Mouse (Mus musculus) granulocyte monocyte progenitor cell, adult 5-6 weeks (primary cell): Measurements from ENCODE around the gene Ano8. TPM values are rescaled to one million over a fixed set of nuclear protein-coding genes. Genes with fewer than 3 reads are reported as not detected.
A peak's percentile ranks its signal among the peaks of the same experiment; 100 is the strongest.

ENCODE experiments used
- ATAC-seq: replicated peaks from 2 replicates; pipeline ENCODE4 v1.8.0; 2016; ENCODE audit warnings: mild to moderate bottlenecking, moderate TSS enrichment, inconsistent platforms; ENCODE audit not compliant: poor library complexity, severe bottlenecking
- total RNA-seq, 2 experiments: library from RNA; stranded (forward) in 1 of 2; stranded (reverse) in 1 of 2; fragments of 200-712, 200-1000 nt in 1 of 2; fragments of >200 nt in 1 of 2; fragmentation: Nextera tagmentation in 1 of 2; gene quantifications; 2 replicates each; pipeline ENCODE4 v1.2.3; 2014 to 2017

Gene Ano8
- total RNA-seq, 2 experiments from 2014 or later: 0.43 to 4.5 TPM

- ATAC-seq: no peak
Measured at GRCm38 (mm10) chr8:71472601-71473386, 13.0 kb downstream of the Ano8 start.

GRCm38 (mm10) chr8:71471861-71472260, 13.9 kb downstream of the Ano8 start:
- no peak for ATAC-seq

GRCm38 (mm10) chr8:71470913-71471255, 14.9 kb downstream of the Ano8 start:
- no peak for ATAC-seq

GRCm38 (mm10) chr8:71470146-71470912, 15.4 kb downstream of the Ano8 start:
- no peak for ATAC-seq

GRCm38 (mm10) chr8:71469411-71469810, 16.4 kb downstream of the Ano8 start:
- no peak for ATAC-seq

- peak; percentile 76 for ATAC-seq
Measured at GRCm38 (mm10) chr8:71468916-71469315, 16.8 kb downstream of the Ano8 start, which contains the start of gene Dda1. Dda1 (plus strand) TSS chr8:71469199.

DNA sequence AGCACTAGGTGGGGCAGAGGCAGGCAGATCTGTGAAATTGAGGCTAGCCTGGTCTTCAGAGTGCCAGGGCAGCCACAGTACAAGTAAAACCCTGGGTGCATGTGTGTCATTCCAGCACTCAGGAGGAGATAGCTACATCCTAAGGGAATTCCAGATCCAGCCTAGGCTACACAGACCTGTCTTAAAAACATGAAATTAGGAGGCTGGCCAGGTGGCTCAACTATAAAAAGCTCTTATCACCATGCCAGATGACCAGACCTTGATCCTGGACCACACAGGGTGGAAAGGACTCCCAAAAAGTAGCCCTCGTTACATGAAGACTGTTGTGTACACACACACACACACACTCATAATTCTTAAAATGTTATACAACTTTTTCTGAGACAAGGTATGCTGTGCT, 17.8 kb downstream of the Ano8 start:
- ATAC-seq: no peak

DNA sequence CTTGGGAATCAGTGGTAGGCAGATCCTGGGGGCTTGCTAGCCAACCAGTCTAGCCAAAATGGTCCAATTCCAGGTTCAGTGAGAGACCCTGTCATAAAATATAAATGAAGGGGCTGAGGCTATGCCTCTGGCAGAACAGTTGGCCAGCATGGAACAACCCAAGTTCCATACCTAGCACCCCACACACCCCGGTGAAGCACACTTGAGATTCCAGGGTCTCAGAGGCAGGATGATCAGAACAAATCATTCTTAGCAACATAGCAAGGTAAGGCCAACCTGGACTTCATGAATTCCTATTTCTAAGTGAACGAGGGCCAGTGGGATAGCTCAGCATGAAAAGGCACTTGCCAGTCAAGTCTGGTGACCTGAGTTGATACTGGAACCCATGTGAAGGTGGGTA, 18.6 kb downstream of the Ano8 start:
- no peak for ATAC-seq

DNA sequence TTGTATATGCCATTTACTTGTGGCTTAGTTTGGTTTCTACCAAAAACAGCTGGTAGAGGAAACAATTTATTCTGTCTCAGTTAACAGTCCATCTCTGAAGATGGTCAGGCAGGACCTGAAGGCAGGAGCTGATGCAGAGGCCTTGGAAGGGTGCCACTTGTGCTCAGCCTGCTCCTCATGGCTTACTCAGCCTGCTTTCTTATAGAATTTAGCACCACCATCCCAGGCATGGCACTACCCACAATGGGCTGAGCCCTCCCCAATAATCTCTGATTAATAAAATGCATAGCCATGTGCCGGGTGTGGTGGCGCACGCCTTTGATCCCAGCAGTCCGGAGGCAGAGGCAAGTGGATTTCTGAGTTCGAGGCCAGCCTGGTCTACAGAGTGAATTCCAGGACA, 19.6 kb downstream of the Ano8 start:
- ATAC-seq: no peak

- no peak for ATAC-seq
Measured at GRCm38 (mm10) chr8:71465733-71466132, 20.0 kb downstream of the Ano8 start.

DNA sequence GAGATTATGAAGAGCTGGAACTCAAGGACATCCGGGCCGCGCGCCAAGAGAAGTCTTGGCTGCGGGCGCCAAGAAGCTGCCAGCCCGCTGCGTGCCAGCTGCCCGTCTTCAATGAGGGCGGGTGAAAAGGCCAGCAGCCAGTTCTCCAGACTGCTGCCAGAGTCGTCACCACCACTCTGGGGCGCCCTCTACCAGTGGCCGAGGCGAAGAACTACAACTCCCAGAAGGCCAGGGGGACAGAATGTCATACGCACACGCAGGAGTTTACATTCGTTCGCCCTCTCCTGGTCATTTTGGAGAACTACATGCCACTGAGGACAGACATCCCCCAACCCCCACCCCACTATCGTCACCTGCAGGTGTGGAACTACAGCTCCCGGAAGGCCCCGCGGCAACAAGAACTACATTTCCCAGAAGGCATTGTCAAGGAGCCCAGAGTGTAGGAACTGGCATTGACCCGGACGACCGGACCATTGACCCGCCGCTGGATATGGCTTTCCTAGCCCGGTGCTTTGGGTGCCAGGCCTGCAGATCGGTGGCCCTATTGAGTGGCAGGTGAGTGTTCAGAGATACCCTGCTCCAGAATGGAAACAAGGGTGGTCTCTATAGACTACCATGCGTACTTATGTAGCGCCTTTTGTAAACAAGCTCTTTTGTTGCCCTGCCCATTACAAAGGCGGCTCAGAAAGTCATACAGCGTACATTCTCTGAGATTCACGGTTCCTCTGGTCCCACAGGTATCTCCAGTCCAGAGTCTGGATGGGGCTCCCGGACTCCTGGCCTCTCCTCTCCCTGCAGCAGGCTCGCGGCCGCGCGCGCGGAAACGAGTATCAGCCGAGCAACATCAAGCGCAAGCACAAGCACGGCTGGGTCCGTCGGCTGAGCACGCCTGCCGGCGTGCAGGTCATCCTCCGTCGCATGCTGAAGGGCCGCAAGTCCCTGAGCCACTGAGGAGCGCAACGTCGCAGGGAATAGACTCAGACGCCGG, 21.0 kb downstream of the Ano8 start, which contains the start of gene Mrpl34:
Gene Mrpl34, plus strand, starts transcription at position 447 of the 988 bp plus-strand sequence.
- peak; percentile 74 for ATAC-seq

DNA sequence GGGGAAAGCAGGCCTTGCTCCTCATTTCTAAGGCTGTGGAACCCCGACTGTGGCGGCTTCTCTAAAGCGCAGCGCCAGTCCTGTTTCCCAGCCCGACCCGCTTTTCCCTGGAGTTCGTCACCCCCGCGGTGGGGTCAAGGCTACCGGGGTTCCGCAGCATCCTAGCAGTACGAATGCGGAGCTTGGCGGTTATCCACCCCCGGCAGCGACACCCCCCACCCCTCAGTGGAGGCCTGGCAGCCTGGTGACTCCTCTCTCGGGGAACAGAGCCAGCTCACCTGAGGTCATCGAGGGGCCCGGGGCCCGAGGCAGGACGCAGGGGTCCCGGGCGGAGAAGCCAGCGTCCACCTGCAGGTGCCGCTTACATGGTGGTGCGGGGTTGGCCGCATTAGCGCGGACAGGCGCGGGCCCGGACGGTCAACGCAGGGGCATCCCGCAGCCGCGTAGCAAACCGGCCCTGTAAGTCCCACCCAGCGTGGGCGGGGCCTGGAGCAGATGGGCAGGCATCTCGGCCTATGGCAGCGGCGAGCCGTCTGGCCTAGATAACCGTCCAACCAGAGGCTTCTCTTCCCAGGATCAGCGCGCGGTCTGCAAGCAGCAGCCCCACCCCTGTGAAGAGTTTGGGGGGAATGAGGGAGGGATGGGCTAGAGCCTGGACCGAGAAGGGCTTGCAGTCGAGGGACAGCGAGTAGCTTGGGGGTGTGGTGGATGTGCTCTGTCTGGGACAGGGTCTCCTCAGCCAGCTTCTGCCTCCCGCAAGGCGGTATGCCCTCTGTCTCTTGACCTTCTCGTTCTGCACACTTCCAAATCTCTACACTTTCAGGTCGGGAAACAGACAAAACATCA, 22.4 kb downstream of the Ano8 start, which contains the start of gene Abhd8:
Gene Abhd8, minus strand, starts transcription at position 468 of the 846 bp plus-strand sequence.
- ATAC-seq: peak; percentile 74

DNA sequence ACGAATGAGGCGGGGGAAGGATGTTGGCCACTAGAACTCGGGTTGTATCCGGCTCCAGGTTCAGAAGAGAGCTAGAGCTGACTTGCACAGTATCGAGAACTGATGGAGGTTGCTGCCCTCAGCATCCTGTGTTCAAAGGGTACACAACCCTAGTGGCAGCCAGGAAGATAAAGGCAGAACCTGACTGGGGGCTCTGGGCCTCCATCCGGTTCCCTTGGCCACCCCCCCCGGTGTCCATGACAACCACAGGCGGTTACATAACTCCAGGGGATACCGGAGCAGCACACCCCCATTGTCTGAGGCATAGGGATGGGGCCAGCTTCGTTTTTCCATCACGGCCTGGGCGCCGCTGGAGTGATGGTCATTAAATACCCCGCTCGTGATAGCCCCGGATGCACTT, 23.0 kb downstream of the Ano8 start:
- peak; percentile 34 for ATAC-seq

DNA sequence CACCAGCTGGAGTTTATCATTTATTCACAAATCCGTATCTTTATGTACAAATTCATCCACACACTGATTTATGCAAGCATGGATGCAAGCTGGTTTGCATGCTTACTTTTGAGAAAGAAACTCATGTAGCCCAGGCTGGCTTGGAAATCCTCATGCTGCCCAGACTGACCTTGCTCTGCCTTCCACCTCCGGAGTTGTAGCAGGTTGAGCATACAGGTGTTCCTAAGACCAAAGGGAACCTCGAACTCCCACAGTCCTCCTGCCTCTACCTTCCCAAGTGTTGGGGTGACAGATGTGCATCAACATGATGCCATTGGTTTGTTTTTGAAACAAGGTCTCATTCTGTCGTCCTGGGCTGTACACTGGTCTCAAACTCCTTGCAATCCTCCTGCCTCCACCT, 23.6 kb downstream of the Ano8 start:
- ATAC-seq: no peak

GRCm38 (mm10) chr8:71461152-71461840, 24.5 kb downstream of the Ano8 start:
- ATAC-seq: no peak

DNA sequence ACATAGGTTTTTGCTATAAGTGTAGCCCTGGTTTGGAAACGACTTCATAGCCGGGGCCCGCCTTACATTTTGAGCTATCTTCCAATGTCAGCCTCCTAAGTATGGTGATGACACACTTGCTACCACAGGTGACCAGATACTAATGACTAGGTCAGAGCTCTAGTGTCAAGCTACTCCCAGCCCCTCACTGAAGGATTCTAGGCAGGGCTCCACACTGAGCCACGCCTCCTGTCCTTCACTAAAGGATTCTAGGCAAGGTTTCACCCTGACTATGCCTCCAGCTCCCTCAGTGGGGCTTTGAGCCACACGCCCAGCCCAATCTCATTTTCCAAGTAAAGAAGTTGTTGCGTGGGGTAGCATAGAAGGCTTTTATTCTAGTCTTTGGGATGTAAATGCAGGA, 25.0 kb downstream of the Ano8 start:
- no peak for ATAC-seq

DNA sequence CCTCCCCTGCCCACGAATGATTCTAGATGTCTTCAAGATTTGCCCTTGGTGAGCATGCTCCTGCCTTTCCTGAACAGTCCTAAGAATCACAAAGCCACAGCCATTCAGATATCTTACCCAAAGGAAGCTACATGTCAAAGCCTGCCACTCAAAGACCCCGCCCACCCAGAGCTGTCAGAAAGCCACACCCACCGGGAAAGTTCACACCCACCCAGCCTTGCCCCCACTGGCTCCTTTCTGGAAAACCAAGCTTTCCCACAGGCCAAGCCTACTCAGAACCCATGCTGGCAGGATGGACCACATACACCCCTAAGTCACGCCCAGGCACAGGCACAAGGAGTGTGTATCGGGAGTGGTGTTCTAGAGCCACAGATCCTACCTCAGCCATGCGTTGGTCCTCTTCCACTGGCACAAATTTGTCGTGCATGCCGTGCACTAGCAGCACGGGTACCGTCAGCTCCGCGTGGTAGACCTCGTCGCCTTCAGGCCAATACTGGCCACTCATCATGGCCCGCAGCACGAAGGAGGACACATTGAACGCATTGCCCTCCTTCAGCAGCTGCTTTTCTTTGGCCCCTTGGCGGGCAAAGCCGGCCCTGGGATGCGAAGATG, 28.0 kb downstream of the Ano8 start:
- ATAC-seq: no peak

DNA sequence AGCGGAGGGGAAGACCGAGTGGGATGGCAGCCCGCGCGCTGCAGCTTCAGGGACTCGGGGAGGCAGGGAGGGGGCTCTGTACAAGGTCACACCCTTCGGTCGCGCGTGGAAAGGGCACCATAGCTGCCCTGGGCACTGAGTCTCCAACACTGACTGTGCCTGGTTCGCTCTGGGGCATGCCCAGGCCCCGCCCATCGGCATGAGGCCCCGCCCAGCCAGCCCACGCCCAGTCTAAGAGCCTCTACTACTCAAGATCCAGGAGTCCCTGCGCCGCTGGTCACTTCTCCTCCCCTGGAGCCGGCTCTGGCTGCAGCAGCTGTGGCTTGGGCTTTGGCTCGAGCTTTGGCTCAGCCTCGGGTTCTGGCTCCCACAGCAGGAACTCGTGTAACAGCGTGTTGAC, 28.9 kb downstream of the Ano8 start:
- ATAC-seq: no peak
